Mouse (Mus musculus): ENCODE data around the gene Havcr1.

GRCm38 (mm10) chr11:46740886-46741285 is 6.0 kb downstream of the Havcr1 start:
- TF ChIP-seq CTCF (IDR thresholded peaks at IDR 0.05; ENCODE audit: borderline replicate concordance, insufficient read depth, low read length) = no peak
- TF ChIP-seq POLR2A (IDR thresholded peaks at IDR 0.05; ENCODE audit: low read depth, low read length) = no peak

Measured in embryonic fibroblast, embryonic 13.5 days (primary cell).